Mouse (Mus musculus): ENCODE measurements around the gene Cyp2c70. TPM values are rescaled to one million over a fixed set of nuclear protein-coding genes. Genes with fewer than 3 reads are reported as not detected.

Cyp2c70 gene
- total RNA-seq, 1 experiment, result not detected

Other genes with a start within 250 kb of the Cyp2c70 start
- gene Cyp2c37, start 194.9 kb downstream of the Cyp2c70 start, total RNA-seq (2012; rRNA removed), result not detected in 2 replicates
- not detected in 2 replicates for gene Cyp2c54, start 113.5 kb downstream of the Cyp2c70 start, total RNA-seq (2012; rRNA removed)
- not detected in 2 replicates for gene Cyp2c50, start 97.6 kb downstream of the Cyp2c70 start, total RNA-seq (2012; rRNA removed)
- 53.5 and 59.7 TPM in 2 replicates for gene Pdlim1, start 84.5 kb upstream of the Cyp2c70 start, total RNA-seq (2012; rRNA removed)

All from ES-E14 (cell line).